Mouse (Mus musculus): ENCODE measurements around the gene Hoxc13.
A peak's percentile ranks its signal among the peaks of the same experiment; 100 is the strongest.

The Hoxc13 gene

DNA sequence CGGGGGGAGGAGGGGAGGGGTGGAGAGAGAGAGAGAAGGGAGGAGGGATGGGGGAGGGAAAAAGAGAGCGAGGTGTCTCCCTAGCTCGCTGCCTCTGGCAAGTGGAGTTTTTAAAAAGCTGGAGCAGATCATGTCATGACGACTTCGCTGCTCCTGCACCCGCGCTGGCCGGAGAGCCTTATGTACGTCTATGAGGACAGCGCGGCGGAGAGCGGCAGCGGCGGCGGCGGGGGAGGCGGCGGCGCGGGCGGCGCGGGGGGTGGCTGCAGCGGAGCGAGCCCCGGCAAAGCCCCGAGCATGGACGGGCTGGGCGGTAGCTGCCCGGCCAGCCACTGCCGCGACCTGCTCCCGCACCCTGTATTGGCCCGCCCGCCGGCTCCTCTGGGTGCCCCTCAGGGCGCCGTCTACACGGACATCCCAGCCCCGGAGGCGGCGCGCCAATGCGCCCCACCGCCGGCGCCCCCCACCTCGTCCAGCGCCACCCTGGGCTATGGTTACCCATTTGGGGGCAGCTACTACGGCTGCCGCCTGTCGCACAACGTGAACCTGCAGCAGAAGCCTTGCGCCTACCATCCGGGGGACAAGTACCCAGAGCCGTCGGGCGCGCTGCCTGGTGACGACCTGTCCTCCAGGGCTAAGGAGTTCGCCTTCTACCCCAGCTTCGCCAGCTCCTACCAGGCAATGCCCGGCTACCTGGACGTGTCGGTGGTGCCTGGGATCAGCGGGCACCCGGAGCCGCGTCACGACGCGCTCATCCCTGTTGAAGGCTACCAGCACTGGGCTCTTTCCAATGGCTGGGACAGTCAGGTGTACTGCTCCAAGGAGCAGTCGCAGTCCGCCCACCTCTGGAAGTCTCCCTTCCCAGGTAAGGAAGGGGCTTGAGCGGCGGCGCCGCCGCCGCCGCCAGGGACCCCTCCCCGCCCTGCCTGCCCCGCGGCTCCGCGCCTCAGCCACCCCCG, at the start of gene Hoxc13:
Gene Hoxc13, plus strand, starts transcription at position 51 of the 959 bp plus-strand sequence.
- DNase-seq (ENCODE audit: low spot score): no peak

- no peak for DNase-seq (ENCODE audit: low spot score)
Measured at GRCm38 (mm10) chr15:102885803-102886202, 35.1 kb upstream of the Hoxc13 start.

- no peak for DNase-seq (ENCODE audit: low spot score)
Measured at GRCm38 (mm10) chr15:102895115-102895514, 25.8 kb upstream of the Hoxc13 start.

DNA sequence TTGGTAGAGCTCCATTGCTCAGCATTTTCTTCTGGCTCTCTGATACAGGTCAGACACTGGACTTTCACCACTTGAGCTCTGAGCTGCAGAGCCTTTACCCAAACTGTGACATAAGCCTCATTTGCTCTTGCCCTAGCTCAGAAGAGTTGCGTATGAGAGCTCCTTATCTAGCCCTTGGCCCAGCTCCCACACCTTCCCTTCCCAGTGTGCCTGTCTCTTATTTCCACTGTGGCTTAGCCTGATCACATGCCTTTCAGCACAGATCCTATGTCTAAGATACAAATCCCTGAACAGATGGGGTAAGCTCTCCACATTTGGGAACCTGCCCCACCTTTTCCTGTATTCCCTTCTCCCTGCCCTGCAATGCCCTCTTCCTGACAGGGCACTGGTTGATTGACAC, 16.0 kb upstream of the Hoxc13 start:
- DNase-seq (ENCODE audit: low spot score): no peak

- DNase-seq (ENCODE audit: low spot score): no peak
Measured at GRCm38 (mm10) chr15:102909536-102909935, 11.4 kb upstream of the Hoxc13 start.

DNA sequence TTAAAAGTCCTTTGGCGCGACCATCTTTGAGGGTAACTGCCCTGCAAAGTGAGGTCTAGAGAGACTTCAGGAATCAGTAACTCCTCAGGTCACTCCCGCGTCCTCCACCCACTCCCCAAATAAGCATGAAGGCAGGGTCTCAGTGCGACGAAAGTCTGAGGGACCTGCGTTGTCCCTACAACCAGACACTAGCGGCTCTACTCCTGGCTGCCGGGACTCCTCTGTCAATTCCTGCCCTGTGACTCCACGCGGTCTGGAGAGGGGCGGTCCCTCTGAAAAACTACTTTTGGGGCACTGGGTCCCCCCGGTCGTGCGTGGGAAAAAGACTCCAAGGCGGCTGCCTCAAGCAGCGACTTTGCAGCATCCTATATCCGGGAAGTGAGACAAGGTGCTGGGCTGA, 10.9 kb upstream of the Hoxc13 start:
- DNase-seq (ENCODE audit: low spot score): no peak

- no peak for DNase-seq (ENCODE audit: low spot score)
Measured at GRCm38 (mm10) chr15:102910496-102911095, 10.3 kb upstream of the Hoxc13 start.

GRCm38 (mm10) chr15:102913038-102913585, 7.8 kb upstream of the Hoxc13 start:
- DNase-seq (ENCODE audit: low spot score): no peak

GRCm38 (mm10) chr15:102917972-102918572, 2.8 kb upstream of the Hoxc13 start:
- DNase-seq (ENCODE audit: low spot score): peak; percentile 15

GRCm38 (mm10) chr15:102918611-102919265, 2.2 kb upstream of the Hoxc13 start:
- DNase-seq (ENCODE audit: low spot score): peak; percentile 50

GRCm38 (mm10) chr15:102919336-102920180, 1.3 kb upstream of the Hoxc13 start:
- no peak for DNase-seq (ENCODE audit: low spot score)

DNA sequence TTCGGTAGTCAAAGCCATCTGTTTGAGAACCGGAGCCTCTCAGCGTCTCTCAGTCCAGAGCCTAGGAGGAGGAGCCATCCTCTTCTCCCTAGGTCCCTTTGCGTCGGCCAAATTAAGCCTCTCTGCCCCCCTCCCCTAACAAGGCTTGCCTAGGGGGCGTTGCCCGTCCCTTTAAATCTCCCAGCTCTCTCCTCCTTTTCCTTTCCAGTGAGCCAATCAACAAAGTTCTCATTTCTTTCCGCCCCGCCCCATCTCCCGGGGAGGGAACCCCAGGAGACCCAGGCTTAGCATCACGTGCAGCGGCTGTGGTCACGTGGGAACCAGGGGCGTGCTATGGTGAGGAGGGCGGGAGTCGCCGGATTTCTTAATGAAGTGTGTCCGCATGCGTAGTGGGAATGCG, 284 bp upstream of the Hoxc13 start:
- peak; percentile 78 for DNase-seq (ENCODE audit: low spot score)

- no peak for DNase-seq (ENCODE audit: low spot score)
Measured at GRCm38 (mm10) chr15:102922012-102922362, 1.1 kb downstream of the Hoxc13 start.

GRCm38 (mm10) chr15:102922636-102923500, 2.0 kb downstream of the Hoxc13 start:
- DNase-seq (ENCODE audit: low spot score): no peak

GRCm38 (mm10) chr15:102927032-102927645, 6.2 kb downstream of the Hoxc13 start:
- DNase-seq (ENCODE audit: low spot score): no peak

GRCm38 (mm10) chr15:102931706-102932358, 10.9 kb downstream of the Hoxc13 start:
- DNase-seq (ENCODE audit: low spot score): no peak

DNA sequence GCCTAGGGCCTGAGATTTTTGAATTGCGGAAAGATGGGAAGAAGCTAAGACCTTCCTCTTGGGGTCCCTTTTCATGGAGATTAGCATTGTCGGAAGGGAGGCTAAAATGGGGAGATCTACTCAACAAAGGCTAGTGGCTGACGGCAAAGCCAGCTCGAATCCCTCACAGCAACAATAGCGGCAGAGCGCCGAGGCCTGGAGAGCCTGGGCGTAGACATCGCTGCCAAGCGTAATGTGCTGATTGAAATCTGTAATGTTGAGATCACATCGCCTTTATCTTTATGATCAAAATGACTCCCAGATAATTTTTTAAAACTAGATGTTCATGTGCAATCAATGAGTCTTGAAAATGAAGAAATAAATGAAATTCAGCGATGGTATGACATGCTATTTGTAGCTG, 13.5 kb downstream of the Hoxc13 start:
- no peak for DNase-seq (ENCODE audit: low spot score)

DNA sequence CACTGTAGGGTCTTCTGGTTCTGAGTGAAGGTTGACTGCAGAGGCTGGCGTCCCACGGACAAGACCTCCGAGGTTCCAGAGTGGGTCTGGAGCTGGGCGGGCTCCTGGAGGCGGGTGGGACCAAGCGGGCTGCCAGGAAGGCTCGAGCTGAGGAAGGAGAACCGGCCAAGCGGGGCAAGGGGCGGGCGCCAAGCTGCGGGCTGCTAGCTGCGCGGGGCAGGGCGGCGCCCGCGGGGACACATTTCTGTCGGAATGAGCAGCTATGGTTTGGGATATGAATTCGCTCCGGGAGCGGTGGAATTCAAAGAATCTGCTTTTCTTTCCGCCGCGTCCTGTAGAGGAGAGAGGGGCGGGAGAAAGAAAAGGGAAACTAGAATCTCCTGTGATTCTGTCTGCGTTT, 14.0 kb downstream of the Hoxc13 start:
- DNase-seq (ENCODE audit: low spot score): no peak

DNA sequence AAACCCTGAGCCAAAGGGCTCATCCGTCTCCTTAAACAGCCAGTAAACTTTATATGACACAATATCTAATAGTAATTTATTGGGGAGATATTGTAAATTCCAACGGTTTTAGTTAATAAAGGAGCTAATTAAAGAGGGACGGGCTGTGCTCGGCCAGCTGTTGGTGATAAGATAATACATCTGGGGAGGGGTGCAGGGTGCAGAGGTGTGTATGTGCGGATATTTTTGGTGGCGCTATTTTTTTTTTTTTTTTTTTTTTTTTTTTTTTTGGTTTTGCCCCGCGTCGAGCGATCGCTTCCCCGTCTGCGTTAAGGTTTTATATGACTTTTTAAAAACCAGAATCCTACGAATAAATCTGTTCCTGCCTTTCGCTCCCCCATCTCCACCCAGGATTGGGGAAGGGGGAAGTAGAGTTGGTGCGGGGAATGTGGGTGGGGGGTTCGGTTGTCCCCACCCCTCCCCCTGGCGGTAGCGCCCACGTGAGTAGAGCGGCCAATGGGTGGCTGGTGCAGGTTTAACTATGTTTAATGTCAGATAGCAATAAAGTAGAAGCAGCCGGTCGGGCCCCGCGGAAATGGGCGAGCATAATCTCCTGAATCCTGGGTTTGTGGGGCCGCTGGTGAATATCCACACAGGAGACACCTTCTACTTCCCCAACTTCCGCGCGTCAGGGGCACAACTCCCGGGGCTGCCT, 15.5 kb downstream of the Hoxc13 start, which contains the start of gene Hoxc12:
Gene Hoxc12, plus strand, starts transcription at position 479 of the 694 bp plus-strand sequence.
- DNase-seq (ENCODE audit: low spot score): no peak

All from retina, embryonic 14.5 days (tissue).